Mouse (Mus musculus): ENCODE data around the gene Icam2.
"Not testable (repeated sequence)": the region's sequence is repeated elsewhere in the genome, so short reads cannot be mapped to it uniquely, and the experiment has no call there.

Icam2 gene

DNA sequence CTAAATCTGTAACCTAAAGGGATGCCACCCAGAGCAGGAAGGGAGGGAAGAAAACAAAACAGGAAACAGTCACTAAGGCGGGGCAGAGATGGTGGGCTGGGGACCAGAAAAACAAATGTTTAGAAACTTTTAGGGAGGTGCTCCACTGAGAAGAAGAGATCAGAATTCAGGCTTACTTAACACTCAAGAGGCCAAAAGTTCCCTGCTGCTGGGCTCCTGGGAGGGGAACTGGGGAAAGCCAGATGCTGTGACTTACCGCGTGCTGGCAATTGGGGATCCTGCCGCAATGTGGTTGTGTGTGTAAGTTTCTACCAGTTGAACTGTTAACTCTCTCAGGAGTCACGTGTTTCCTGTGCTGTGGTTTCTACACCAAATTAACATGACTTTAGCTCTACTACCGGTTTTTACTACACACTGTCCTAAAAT lies at the start of gene Icam2:
Gene Icam2, minus strand, starts transcription at position 285 of the 426 bp plus-strand sequence.
- DNase-seq (ENCODE audit: low spot score): no peak

GRCm38 (mm10) chr11:106437543-106437942 lies 49.7 kb upstream of the Icam2 start:
- DNase-seq (ENCODE audit: low spot score): no peak

- no peak for DNase-seq (ENCODE audit: low spot score)
Observed at GRCm38 (mm10) chr11:106437039-106437438, 49.2 kb upstream of the Icam2 start.

DNA sequence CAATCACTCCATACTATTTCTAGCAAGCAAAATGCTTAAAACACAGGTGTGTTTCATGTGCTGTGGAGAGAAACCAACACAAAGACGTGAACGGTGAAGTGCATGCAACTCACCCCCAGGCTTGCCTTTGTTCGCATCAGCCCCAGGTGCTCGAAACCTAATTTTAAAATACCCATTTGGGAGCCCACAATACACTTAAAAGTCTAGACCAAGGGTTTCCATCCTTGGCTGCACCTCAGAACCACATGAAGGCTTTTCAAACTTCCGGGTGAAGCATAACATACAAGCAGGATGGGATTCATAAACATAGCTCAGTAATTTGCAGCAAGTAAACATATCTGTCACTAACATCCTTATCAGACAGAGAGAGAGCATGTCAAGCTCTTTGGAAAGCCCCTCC lies 42.5 kb upstream of the Icam2 start:
- DNase-seq (ENCODE audit: low spot score): no peak

- no peak for DNase-seq (ENCODE audit: low spot score)
Observed at GRCm38 (mm10) chr11:106429689-106430088, 41.8 kb upstream of the Icam2 start.

DNA sequence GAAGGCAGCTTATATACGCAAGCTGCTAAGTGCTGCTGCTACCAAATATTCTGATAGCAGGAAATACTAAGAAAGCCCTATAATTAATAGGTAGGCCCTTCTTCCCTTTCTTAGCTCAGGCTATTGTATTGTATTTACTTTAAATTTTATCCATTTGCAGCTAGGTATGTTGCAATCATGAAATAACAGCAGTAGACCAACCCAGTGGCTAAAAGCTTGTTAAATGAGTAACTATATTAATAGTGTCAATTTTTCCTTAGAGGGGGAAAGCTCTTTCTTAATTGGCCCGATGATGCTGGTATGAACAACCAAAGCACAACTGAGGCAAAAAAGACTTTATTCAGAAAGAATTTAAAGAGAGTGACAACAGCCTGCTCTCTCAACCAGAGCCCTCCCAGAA lies 40.7 kb upstream of the Icam2 start:
- DNase-seq (ENCODE audit: low spot score): no peak

GRCm38 (mm10) chr11:106428106-106428505 lies 40.2 kb upstream of the Icam2 start:
- DNase-seq (ENCODE audit: low spot score): no peak

DNA sequence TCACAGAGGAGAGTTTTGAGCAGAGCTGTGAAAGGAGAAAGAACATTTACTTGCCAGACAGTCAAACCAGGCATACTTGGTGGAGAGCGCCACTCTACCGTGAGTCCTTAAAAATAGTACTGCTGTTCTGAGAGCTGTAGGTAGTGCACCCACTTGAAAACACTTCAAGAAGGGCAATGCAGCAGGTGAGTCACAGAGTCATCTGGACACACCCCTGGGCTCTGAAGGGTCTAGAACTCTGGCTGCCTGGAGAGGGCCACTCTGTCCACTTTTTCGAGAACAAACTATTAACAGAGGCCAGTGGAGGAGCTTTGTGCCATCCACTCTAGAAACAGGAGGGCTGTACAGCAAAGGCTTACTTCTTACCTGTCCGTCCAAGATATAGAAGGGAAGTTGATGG lies 38.6 kb upstream of the Icam2 start:
- DNase-seq (ENCODE audit: low spot score): no peak

DNA sequence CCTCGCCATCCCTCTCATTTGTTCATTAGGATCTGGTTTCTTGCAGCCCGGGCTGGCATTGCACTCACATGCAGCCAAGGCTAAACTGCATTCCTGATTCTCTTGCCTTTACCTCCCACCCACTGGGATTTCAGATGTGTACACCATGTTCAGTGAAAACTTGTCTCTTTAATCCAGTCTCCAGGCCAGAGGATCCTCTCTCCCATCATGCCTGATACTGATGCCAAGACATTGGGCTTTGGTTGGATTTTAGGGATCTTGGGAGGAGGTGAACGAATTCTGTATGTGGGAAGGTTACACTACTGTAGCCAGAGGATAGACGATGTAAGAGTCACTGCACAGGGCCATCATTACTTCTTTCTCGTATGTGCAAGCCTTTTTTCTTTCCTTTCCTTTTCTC lies 37.3 kb upstream of the Icam2 start:
- no peak for DNase-seq (ENCODE audit: low spot score)

GRCm38 (mm10) chr11:106419262-106420102 lies 31.6 kb upstream of the Icam2 start:
- DNase-seq (ENCODE audit: low spot score): no peak

- peak; percentile 86 for DNase-seq (ENCODE audit: low spot score)
Observed at GRCm38 (mm10) chr11:106418622-106419196, 30.8 kb upstream of the Icam2 start.

- DNase-seq (ENCODE audit: low spot score): no peak
Observed at GRCm38 (mm10) chr11:106417860-106418259, 30.0 kb upstream of the Icam2 start.

- DNase-seq (ENCODE audit: low spot score): no peak
Observed at GRCm38 (mm10) chr11:106416331-106416730, 28.5 kb upstream of the Icam2 start.

DNA sequence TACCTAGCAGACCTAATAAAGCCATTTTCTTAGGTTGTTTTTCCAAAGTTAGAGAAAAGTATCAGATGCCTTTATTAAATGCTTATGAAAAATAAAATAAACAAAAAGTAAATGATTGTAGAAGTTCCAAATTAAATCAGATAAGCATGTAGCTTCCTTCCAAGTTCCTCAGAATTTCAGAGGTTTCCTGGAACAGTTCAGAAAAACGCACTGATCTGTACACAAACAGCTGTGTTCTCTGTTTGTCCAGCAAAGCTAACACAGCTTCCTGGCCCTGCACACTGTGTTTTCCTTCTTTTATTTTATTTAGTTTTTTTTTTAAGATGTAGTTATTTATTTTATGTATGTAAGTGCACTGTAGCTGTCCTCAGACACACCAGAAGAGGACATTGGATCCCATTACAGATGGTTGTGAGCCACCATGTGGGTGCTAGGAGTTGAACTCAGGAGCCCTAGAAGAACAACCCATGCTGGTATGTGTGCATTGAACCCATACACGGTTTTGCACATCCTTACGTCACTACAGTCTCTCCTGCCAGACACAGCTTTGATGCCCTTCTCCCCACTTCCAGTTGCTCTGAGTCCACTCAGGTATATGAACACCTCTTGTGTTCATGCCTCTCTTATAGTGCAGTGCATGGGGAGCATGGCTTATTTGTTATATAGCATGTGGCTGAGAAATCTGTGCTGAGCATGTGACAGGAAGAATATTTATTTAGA lies 24.9 kb upstream of the Icam2 start:
- DNase-seq (ENCODE audit: low spot score): no peak

- no peak for DNase-seq (ENCODE audit: low spot score)
Observed at GRCm38 (mm10) chr11:106411157-106411556, 23.3 kb upstream of the Icam2 start.

DNA sequence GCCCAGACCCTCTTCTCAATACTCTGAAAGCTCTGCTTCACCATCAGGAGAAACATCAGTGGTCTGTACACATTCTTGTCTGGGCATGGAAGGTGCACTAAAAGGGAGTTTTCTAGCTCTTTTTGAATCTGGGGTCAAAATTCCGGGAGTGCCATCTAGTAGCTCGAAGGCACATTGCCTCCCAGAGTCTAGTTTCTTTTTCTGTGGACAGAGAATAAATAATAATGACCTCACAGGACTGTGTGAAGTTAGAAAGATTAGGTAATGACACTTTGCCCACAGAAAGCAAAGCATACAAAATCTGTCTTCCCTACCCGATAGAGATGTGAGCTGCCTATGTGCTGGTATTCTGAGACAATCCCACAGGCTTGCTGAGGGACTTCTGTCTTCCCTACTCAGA lies 22.6 kb upstream of the Icam2 start:
- no peak for DNase-seq (ENCODE audit: low spot score)

DNA sequence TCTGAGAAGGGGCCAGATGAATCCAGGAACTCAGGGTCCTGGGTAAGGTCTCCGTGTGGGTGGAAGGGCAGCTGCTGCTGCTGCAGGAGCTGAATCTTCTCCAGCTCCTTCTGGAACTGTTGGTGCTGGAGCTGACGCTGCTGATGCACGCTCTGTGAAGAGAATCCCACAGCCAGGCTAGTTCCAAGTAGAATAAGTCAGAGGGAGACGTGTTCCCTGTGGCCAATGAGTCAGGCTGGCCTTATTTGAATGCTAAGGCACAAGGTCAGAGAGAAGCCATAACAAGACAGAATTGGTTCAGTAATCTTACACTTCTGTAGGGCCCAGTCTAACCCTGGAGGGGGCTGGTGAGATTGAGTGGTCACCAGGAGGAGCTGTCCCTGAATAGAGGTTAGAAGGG lies 22.1 kb upstream of the Icam2 start:
- no peak for DNase-seq (ENCODE audit: low spot score)

GRCm38 (mm10) chr11:106398481-106398880 lies 10.6 kb upstream of the Icam2 start:
- DNase-seq (ENCODE audit: low spot score): no peak

- peak; percentile 34 for DNase-seq (ENCODE audit: low spot score)
Observed at GRCm38 (mm10) chr11:106397656-106398055, 9.8 kb upstream of the Icam2 start.

- not testable (repeated sequence) for DNase-seq (ENCODE audit: low spot score)
Observed at GRCm38 (mm10) chr11:106394055-106394454, 6.2 kb upstream of the Icam2 start.

DNA sequence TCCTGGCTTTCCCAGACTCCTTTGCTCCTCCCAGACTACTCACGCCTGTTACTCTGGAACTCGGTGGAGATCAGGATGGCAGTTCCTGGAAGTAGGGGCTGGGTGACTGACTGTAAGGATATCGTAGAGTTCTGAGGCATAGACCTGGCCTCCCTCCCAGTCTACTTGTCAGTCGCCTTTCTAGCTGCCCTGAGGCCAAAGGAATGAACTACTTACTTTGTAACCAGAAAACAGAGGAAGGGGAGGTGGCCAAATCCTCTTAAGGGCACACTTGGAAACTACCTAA lies 5.4 kb upstream of the Icam2 start:
- DNase-seq (ENCODE audit: low spot score): no peak

DNA sequence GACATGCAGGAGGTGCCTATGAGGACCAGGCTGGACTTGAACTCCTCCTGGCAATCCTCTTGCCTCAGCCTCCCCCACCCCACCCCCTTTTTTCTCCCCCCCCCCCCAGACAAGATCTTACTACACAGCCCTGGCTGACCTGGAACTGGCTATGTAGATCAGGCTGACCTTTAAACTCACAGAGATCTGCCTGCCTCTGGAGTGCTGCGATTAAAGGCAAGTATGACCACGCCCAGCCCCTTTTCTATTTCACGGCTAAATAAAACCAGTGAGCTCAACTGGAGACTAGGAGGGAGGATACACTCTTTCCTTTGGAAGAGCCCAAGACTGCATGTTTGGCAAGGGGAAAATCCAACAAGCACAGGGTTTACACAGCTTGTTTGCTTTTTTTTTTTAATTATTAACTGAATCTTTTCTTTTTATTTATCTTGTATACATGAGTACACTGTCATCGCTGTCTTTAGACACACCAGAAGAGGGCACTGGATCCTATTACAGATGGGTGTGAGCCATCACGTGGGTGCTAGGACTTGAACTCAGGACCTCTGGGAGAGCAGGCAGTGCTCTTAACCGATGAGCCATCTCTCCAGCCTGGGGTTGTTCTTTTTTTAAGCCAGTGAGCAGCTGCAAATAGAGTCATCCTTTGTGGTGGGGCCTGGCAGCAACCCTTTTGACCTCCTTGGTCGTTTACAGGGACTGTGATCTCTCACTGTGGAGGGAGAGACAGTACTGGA lies 4.9 kb upstream of the Icam2 start:
- DNase-seq (ENCODE audit: low spot score): no peak
